Mouse (Mus musculus) ES-E14 (cell line): ENCODE results near the gene Cd82. TPM values are rescaled to one million over a fixed set of nuclear protein-coding genes. Genes with fewer than 3 reads are reported as not detected.

Source experiments
- DNase-seq: peaks from one replicate; pipeline ENCODE4 v3.0.0-alpha.2; 2013; ENCODE audit warnings: low read depth, low spot score
- H3K27ac ChIP-seq: 2 replicates; pipeline ENCODE4 v1.5.1; 2012; ENCODE audit warnings: low read depth, mild to moderate bottlenecking, low read length, moderate library complexity, mixed read lengths; ENCODE audit not compliant: poor library complexity, insufficient read depth, severe bottlenecking
- H3K36me3 ChIP-seq: 2 replicates; pipeline ENCODE4 v1.6.1; 2012; ENCODE audit warnings: mild to moderate bottlenecking, low read length, moderate library complexity, mixed read lengths; ENCODE audit not compliant: control insufficient read depth, poor library complexity, insufficient read depth, severe bottlenecking
- H3K4me1 ChIP-seq, 2 experiments: fragments of 150-350 bp in 1 of 2; sonication (generic) in 1 of 2; 2 replicates each; pipeline ENCODE4 v1.6.1; 2012; ENCODE audit warnings: low read length in 2 of 2, mild to moderate bottlenecking in 1 of 2, mixed read lengths in 1 of 2; ENCODE audit not compliant: control insufficient read depth in 2 of 2, insufficient read depth in 2 of 2, poor library complexity in 1 of 2
- H3K4me3 ChIP-seq, 2 experiments: fragments of 150-350 bp in 1 of 2; sonication (generic) in 1 of 2; 2 replicates each; pipeline ENCODE4 v1.5.1; 2012; ENCODE audit warnings: low read length in 2 of 2, low read depth in 1 of 2, mild to moderate bottlenecking in 1 of 2, mixed read lengths in 1 of 2; ENCODE audit not compliant: insufficient read depth in 1 of 2, poor library complexity in 1 of 2, severe bottlenecking in 1 of 2
- H3K9ac ChIP-seq: 2 replicates; pipeline ENCODE4 v1.6.1; 2012; ENCODE audit warnings: low read depth, mild to moderate bottlenecking, low read length, mixed read lengths; ENCODE audit not compliant: poor library complexity, insufficient read depth, severe bottlenecking
- H3K9me3 ChIP-seq: fragments of 150-350 bp; sonication (generic); 2 replicates; pipeline ENCODE4 v1.6.1; 2012; ENCODE audit warnings: low read depth, mild to moderate bottlenecking, low read length; ENCODE audit not compliant: control insufficient read depth, insufficient read depth
- CHD2 ChIP-seq: IDR thresholded peaks from 2 replicates; pipeline ENCODE4 v1.6.1; 2014; ENCODE audit warnings: mild to moderate bottlenecking, low read depth, low read length, inconsistent platforms
- HCFC1 ChIP-seq: IDR thresholded peaks from 2 replicates; pipeline ENCODE4 v1.6.1; 2012; ENCODE audit warnings: low read length, inconsistent platforms, borderline replicate concordance; ENCODE audit not compliant: insufficient read depth
- MAFK ChIP-seq: IDR thresholded peaks from 2 replicates; pipeline ENCODE4 v1.6.1; 2014; ENCODE audit warnings: mild to moderate bottlenecking, low read depth, low read length, inconsistent platforms; ENCODE audit not compliant: insufficient read depth
- ZC3H11A ChIP-seq: IDR thresholded peaks from 2 replicates; pipeline ENCODE4 v1.6.1; 2012; ENCODE audit warnings: low read depth, mild to moderate bottlenecking, inconsistent platforms, low read length, borderline replicate concordance
- ZNF384 ChIP-seq: IDR thresholded peaks from 2 replicates; pipeline ENCODE4 v1.6.1; 2012; ENCODE audit warnings: low read depth, low read length, inconsistent platforms
- in situ Hi-C, 2 experiments: fragments of 600-800 bp; cut with MboI; formaldehyde crosslinking; loops; one replicate each; pipeline ENCODE4 v1.15.1; 2025; ENCODE audit warnings: low sequenced_read_pairs in 2 of 2, inconsistent platforms in 1 of 2; ENCODE audit not compliant: unreplicated experiment in 2 of 2
- total RNA-seq: library from RNA; depleted of rRNA; stranded (reverse); fragments of 300-350 nt; gene quantifications from 2 replicates; pipeline ENCODE4 v1.2.3, GENCODE M21; 2012

Cd82 gene
- total RNA-seq, 1 experiment: 3.2 TPM

GRCm38 (mm10) chr2:93493541-93493940 lies 30.6 kb upstream of the Cd82 start:
- Histone ChIP-seq H3K27ac (no peak overlapping the region), H3K9ac (no peak overlapping the region), H3K4me3 (no peak overlapping the region), H3K4me1 (no peaks in the 10 kb centered on the region), H3K36me3 (no peaks in the 10 kb centered on the region), H3K9me3 (no peaks in the 10 kb centered on the region)
- TF ChIP-seq HCFC1 (no peak), ZC3H11A (no peak), ZNF384 (no peak), CHD2 (no peak), MAFK (no peak)
- in situ Hi-C loops: no loop called here
- no peak for DNase-seq

DNA sequence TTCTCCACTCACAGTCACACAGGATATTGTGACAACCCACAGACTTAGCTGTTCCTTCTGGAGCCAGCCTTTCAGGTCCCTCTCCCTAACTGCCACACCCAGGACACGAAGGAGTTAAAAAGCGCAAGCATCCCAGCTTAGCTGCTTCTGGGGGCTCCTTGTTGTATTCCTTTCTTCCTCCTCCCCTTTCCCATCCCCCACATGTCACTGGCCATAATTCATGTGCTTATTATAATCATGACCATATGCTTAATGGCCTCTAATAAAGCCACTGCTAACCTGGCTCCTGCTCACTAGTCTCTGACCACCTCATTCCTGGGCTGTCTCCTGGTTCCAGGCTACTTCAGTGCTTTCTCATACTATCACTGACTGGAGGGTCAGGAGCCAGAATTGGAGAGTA lies 27.6 kb upstream of the Cd82 start:
- in situ Hi-C loops: no loop called here
- no peak for DNase-seq
- TF ChIP-seq ZC3H11A (no peak), HCFC1 (no peak), CHD2 (no peak), MAFK (no peak)
- H3K9me3 ChIP-seq: no peaks in the 10 kb centered on the region
- H3K36me3 ChIP-seq: no peaks in the 10 kb centered on the region
- no peak overlapping the region for H3K4me3 ChIP-seq
- H3K9ac ChIP-seq: no peak overlapping the region
- no peaks in the 10 kb centered on the region for H3K4me1 ChIP-seq
- no peak overlapping the region for H3K27ac ChIP-seq

DNA sequence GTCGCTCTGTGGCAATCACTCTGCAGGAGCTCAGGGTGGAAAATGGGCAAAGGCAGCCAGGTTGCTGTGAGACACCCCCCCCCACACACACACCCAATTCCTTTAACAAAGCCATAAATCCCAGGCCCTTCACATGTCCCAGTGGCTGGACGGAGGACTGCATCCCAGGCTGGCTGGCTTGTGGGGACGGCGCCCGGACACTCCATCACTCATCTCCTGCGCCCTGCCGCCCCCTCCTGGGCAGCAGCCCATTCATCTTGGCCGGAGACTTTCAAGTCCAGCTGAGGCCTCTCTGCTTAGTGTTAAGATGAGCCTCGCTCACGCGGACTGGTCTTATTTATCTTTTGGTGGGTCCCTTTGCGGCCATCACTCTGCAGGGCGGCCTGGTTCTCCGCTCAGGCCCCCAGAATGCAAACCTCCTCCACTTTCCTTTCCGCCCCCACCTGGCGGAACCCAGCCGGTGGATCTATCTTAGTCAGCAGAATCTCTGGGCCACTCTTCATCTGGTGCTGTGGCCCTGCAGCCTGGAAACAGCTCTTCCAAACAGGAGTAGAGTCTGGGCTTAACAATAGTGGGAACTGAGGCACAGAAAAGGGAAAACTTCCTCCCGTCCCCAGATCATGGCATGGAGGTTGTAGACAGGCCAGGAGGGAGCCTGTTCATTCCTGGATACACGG lies 26.1 kb upstream of the Cd82 start:
- TF ChIP-seq ZNF384: no peak
- TF ChIP-seq MAFK: peak; percentile 77
- DNase-seq: no peak
- in situ Hi-C loops: no loop called here
- H3K27ac ChIP-seq: no peak overlapping the region
- no peaks in the 10 kb centered on the region for H3K36me3 ChIP-seq
- no peak overlapping the region for H3K9ac ChIP-seq
- H3K4me1 ChIP-seq: no peaks in the 10 kb centered on the region
- peak overlapping the region in 1 of 2 experiments; percentile 38; a peak in 1 of 4 replicates for H3K4me3 ChIP-seq
- no peaks in the 10 kb centered on the region for H3K9me3 ChIP-seq

DNA sequence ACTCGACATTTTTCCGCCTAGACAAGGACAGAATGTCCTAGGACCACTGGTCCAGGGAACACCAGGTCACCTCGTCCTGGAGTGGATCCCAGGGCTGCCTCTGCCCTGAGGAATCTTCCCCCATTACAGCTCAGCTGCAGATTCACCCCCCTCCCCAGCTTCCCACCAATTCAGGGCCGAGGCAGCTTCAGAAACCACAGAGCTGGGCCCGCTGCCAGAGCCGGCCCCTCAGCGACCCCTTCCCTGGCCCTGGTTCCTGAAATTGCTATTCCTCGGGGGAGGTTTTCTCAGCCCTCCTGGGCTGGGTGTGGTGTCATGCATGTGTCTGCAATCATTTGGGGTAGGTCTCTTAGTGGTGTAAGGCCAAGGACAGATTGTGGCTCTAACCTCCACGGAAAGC lies 22.5 kb upstream of the Cd82 start:
- no peaks in the 10 kb centered on the region for H3K9me3 ChIP-seq
- H3K36me3 ChIP-seq: no peaks in the 10 kb centered on the region
- no peak for TF ChIP-seq CHD2
- no peak for TF ChIP-seq HCFC1
- no peak for TF ChIP-seq ZC3H11A
- TF ChIP-seq ZNF384: no peak
- no peak for TF ChIP-seq MAFK
- in situ Hi-C loops: no loop called here
- no peaks in the 10 kb centered on the region for H3K4me1 ChIP-seq
- H3K9ac ChIP-seq: 0 out of 2 replicates have a peak overlapping the region, but pooled peaks have one; percentile 4
- no peak overlapping the region for H3K27ac ChIP-seq
- no peak overlapping the region for H3K4me3 ChIP-seq
- no peak for DNase-seq

DNA sequence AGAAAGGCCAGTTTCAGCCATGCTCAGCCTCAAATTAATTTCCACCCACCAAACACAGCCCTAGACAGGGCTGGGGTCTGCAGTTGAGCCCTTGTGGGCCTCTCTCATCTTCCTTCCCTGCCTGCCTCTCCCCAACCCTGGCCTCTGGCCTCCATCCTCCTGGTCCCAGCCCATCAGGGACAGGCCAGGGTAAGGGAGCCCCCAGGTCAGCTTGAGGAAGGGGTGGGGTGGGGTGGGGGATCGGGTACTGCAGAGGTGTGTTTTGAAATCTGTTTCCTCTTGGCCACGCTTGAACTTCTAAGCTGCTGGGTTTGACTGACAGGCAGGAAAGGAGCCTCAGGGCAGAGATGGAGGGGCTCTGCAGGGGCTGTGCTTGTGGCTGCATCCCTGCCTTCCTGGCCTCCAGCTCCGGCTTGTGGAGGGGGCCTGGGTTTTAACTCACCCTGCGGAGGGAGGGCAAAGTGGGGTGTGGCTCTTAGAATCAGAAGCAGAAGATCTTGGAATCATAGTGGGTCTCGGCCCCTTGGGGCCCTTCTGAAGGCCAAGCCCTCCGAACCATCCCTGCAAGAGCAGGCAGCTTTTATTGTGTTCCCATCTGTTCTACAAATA lies 19.2 kb upstream of the Cd82 start:
- Histone ChIP-seq H3K4me3 (no peak overlapping the region), H3K4me1 (no peaks in the 10 kb centered on the region), H3K27ac (no peak overlapping the region), H3K9me3 (no peaks in the 10 kb centered on the region), H3K9ac (no peak overlapping the region), H3K36me3 (no peaks in the 10 kb centered on the region)
- in situ Hi-C loops: no loop called here
- DNase-seq: no peak
- TF ChIP-seq CHD2: no peak
- TF ChIP-seq ZNF384: no peak
- no peak for TF ChIP-seq HCFC1
- TF ChIP-seq ZC3H11A: no peak
- no peak for TF ChIP-seq MAFK
